Mouse (Mus musculus): ENCODE data around the gene Usp32.

The Usp32 gene

DNA sequence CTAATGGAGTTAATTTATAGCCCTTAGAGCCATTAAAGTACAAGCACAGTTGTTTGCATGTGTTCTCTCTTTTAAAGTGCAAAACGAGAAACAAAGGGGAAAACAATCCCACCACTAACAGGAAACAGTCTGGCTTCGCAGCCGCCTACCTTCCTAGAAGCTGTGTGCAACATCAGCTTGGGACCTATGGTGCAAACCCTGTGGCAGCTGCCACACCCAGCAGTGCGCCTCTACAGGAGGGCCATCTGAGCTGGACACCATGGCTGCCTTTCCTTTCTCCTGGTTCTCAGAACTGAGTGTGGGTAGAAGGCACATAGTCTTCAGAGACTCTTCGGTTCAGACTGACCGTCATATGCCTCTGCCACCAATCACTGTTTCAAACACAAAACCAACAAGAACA lies 154.5 kb downstream of the Usp32 start:
- no peak for DNase-seq (ENCODE audit: low read depth in 2 of 2, low spot score in 2 of 2)

DNA sequence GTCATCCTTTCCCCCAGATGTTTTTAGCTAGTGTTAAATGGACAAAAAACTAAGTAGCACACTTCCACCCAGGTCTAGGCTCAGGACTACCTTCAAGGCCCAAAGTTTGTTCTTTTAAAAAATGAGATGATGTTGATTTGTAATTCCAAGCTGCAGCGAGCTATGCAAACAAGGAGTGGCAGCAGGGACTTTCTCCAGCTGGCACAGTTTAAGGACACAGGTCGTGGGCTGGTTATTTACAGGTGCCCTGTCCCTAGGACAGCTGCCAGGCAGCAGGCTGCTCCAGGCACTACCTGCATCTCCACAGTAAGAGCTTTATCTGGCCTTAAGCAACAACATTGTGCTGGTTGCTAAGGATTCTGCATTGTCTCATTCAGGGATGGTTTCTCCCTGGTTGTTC lies 159.3 kb downstream of the Usp32 start:
- DNase-seq (ENCODE audit: low read depth in 2 of 2, low spot score in 2 of 2): no peak

DNA sequence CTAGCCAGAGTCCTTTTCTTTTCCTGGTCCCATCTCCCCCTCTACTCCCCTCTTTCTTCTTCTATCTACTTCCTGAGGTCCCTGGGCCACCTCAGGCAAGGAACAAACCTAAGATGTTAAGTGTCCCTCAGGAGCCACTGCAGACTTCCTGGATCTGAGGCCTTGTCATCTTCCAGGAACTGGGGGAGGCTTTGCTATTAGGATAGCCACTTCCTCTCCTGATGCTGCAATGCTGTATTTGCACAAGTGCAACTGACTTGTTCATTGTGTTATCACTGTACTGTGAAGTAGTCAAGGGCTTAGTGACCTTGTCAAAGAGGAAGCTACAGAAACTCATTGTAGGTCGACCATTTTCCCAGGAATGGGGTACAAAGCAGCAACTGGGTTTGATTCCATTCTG lies 160.6 kb downstream of the Usp32 start:
- DNase-seq (ENCODE audit: low read depth in 2 of 2, low spot score in 2 of 2): no peak

DNA sequence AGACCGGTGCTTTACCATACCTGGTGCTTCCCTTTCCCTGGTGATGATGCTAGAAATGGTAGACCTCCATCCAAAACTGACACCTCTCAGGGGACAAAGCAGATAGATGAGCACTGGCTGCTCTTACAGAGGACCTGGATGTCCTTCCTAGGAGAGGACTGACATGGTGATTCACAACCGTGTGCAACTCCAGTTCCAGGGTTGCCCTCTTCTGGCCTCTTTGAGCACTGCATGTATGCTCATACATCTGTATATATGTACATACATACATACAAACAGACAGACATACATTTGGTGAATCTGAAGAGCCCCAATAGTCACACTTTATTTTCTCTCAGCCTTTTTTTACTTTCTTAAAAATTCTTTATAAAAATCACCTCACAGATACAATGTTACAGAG lies 161.8 kb downstream of the Usp32 start:
- no peak for DNase-seq (ENCODE audit: low read depth in 2 of 2, low spot score in 2 of 2)

DNA sequence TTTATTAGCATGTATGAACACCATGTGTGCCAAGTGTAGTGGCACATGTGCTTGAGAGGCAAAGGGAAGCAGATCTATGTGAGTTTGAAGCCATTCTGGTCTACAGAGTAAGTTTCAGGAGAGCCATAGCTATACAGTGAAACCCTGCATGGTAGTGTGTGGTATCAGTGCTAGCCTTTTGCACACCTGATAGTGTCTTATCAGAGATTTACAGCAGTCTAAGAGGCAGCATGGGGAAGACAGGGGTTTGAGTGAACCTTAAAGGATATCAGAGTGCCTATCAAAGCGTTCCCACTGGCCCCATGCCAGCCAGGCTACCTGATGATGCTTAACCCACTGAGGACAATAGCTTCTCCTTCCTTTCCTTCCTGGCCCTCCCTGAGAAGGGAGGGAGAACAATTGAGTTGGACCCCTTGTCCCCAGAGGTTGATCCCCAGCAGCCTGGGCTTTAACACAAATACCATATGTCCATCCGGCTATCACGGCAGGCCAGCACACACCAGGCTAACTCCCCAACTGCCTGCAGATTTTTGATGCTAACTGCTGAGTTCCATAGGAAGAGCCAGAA lies 162.5 kb downstream of the Usp32 start:
- DNase-seq (ENCODE audit: low read depth in 2 of 2, low spot score in 2 of 2): no peak

DNA sequence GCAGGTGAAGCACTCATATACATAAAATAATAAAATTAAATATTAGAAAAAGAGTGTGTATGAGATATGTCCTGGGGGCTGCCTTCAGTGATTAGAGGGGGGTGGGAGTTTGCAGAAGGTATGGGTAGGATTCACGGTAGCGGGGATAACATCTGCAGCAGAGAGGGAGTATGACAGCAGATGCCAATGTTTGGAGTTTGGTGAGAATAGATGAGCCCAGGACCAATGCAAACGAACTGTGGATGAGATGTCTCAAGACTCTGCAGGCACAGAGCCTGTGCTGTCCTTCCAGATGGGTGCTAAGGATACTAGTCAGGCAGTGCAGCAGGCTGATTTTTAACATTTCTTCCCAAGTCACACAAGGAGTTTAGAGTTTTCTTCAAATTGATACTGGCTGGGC lies 163.3 kb downstream of the Usp32 start:
- no peak for DNase-seq (ENCODE audit: low read depth in 2 of 2, low spot score in 2 of 2)

DNA sequence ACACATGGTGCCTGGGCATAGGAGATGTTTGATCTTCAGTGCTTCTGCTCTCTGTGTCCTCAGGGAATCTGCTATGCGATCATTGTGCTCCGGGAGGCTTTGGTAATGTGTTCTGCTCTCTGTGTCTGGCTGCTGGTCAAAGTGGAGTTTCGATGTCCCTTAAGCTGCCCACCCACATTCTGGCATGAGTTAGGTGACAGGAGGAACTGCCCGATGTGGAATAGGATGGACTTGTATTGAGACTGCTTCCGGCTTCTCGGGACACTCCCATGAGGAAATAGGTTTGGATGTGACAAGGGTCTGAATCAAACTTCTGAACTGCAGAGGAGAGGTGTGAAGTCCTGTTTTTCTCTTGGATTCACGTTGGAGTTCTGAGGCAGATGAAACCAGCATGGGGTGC lies 165.4 kb downstream of the Usp32 start:
- DNase-seq (ENCODE audit: low read depth in 2 of 2, low spot score in 2 of 2): no peak

DNA sequence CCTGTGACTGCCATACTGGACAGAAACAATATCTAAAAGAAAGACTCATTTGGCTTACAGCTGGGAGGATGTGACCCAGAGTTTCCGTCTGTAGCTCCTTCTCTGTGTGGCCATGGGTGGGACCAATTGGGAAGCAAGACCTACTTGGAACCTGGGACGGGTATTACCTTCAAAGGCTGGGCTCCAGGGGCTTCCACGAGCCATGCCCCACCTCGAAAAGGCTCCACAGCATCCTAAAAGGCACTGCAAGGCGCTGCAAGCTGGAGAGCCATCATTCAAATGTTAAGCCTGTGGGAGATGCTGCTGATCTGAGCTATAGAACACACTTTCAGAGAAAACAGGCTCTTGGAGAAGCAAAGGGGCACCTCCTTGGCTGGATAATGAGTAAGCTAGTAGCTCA lies 166.3 kb downstream of the Usp32 start:
- DNase-seq (ENCODE audit: low read depth in 2 of 2, low spot score in 2 of 2): no peak

DNA sequence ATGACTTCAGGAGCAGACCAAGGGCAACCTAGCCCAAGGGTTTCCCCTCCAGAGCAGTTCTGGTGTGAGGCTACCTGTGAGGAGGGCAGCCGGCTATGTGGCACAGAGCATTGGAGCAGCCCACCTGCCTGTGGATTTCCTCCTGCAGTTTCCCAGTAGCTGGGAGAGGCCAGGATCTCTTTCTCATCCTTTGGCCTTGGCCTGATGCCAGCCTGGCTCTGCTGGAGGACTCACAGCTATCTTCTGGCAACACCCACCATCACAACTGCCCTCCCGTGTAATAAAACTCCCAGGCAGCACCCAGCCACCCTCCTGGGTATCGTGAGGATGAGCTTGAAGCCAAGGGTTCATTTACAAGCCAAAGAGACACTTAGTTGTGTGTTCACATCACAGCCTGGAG lies 167.9 kb downstream of the Usp32 start:
- DNase-seq (ENCODE audit: low read depth in 2 of 2, low spot score in 2 of 2): no peak

DNA sequence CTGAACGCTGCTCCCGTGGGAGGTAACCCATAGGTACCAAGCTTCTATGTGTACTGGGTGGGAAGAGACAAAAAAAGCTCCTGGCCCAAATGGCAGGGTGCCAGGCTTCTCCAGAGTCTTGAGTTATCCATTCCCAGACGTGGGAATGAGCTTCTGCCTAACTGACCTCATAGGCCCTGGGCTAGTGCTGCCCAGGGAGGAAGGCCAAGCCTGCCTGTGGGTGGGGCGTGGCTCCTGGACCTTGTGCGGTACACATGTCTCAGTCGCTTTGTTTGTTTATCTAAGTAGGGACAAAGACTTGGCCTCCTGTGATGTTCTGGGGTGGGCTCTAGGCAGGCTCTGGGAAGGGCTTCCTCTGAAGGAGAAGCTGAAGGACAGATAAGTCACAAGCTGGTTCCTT lies 171.2 kb downstream of the Usp32 start:
- no peak for DNase-seq (ENCODE audit: low read depth in 2 of 2, low spot score in 2 of 2)

DNA sequence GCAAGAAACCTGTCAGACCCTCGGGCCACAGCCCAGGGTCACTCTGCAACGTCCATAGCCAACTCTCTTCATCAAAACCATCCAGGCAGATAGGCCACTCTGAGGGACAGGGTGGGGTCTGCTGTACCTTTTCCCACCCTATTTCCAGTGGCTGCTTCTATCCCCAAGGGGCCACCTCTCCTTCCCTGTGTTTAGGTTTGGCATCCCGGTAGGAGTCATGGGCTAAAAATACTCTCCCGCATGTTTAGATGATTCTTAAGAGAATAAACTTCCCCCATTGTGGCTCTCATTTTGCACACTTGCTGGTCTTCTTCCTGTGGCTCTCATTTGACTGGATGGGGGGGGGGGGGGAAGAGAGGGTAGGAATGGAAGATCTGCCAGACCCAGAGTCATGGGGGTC lies 171.7 kb downstream of the Usp32 start:
- no peak for DNase-seq (ENCODE audit: low read depth in 2 of 2, low spot score in 2 of 2)

DNA sequence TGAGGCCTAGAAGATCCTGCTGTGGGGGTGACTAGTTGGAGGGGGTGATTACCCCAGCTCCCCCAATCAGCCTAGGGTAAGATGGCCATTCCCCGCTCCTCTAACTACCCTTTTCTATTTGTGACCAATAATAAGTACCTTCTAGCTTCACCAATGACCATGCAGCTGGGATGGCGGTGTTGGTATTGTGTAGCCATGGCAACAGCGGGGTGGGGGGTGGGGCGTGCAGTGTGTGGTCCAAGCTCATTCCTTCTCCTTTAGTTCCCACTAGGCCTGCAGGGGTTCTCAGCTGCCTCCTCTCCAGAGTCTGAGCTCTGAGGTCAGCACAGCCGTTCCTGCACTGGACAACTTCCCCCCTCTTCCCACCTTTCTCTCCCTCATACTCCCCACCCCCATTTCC lies 172.8 kb downstream of the Usp32 start:
- DNase-seq (ENCODE audit: low read depth in 2 of 2, low spot score in 2 of 2): no peak

DNA sequence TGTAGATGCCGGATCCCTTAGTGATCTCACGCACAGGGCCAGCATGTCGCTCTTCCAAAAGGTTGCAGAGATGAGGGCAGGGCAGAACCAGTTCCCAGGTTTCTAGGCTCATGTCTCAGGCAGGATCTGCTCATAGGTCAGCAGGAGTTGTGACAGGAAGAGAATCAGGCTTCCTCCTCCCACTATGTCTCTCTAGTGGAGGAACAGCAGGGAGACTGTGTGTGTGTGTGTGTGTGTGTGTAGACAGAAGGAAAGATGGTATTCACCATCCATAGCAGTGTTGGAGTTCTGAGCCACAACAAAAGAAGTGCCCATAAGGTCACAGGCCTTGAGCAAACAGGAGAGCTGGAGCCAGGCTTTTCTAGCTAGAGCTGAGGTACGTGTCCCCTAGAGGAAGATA lies 173.3 kb downstream of the Usp32 start:
- DNase-seq (ENCODE audit: low read depth in 2 of 2, low spot score in 2 of 2): no peak

DNA sequence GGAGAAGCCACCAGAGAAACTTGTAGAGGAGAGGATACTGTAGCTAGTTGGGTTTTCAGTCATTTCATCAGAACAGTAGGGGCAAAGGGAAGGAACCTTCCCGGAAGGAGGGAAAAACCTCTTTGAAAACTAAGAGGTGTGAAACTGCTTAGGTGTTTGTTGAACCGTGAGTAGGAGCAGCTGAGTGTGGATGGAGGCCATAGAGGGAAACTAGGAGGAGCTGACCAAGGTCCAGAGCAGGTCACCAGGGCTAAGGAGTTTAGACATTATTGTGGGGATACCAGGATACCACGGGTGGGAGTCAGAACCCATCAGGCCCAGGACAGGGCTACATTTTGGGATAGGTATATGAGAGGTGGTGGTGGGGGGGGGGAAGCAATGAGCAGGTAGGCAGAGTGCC lies 176.4 kb downstream of the Usp32 start:
- DNase-seq (ENCODE audit: low read depth in 2 of 2, low spot score in 2 of 2): no peak

DNA sequence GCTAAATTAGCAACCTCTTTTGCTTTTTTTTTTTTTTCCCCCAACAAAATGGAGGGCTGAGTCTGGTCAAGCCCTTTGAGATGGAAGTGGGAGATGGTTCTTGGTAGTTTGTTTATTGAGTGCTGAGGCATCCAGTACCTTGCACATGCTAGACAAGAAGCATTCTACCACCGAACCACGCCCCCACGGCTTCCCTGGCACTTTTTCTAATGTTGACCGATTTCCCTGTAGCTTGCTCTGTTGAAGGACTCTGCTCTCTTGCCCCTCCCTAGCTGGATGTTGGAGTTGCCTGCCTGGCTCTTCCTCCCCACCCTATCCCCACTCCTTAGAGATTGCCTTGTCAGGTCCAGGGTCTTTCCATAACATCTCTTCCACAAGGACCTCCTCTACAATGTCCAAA lies 177.4 kb downstream of the Usp32 start:
- DNase-seq (ENCODE audit: low read depth in 2 of 2, low spot score in 2 of 2): no peak

DNA sequence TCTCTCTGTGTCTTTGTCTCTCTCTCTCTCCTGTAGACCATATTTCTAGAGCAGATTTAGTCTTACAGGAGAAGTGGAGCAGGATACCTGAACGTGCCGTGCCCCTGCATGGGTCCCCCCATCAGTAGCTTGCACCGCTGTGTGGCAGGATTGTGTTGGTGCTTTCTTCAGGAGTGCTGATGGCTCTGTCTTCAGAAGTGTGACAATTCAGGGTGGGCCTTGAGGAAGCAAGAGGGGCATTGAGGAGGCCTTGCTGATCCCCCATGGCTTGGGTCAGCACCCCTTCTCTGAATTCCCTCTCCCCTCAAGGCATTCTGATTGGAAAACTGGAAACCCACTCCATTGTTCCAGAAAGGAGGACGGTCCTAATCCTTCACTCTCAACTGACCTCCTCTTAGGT lies 178.4 kb downstream of the Usp32 start:
- DNase-seq (ENCODE audit: low read depth in 2 of 2, low spot score in 2 of 2): no peak

DNA sequence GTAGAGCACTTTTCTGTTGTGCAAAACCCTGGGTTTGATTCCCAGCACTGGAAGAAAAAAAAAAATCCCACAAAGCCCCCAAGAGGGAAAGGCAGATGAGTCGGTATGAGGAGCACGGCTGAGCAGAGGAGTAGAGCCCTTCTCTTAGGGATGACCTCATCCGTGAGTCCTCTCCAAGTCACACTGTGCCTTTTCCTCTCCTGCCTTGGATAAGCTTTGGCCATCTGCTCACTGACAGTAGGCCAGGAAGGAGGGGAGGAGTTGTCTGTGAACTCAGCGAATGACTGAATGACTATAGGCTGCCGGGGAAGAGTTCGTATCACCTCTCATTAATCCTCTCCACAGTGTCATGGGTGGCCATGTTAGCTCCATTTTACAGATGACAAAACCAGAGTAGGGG lies 179.2 kb downstream of the Usp32 start:
- no peak for DNase-seq (ENCODE audit: low read depth in 2 of 2, low spot score in 2 of 2)

DNA sequence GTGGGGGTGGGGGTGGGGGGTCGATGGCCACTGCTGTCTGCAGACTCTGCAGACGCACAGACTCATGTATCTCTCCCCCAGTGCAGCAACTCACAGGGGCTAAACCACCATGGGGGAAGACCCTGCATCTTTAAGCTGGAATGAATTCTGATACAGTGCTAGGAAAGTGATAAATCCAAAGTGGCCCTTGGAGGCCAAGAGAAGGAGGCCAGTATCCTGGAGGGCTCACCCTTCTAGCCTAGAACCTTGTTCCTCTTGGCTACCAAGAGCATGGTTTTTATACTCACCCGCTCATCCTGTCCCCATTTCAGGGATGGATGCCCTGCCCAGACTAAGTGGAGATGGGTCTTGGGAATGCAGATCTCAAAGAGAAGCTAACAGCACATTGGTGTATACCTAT lies 179.7 kb downstream of the Usp32 start:
- DNase-seq (ENCODE audit: low read depth in 2 of 2, low spot score in 2 of 2): no peak

DNA sequence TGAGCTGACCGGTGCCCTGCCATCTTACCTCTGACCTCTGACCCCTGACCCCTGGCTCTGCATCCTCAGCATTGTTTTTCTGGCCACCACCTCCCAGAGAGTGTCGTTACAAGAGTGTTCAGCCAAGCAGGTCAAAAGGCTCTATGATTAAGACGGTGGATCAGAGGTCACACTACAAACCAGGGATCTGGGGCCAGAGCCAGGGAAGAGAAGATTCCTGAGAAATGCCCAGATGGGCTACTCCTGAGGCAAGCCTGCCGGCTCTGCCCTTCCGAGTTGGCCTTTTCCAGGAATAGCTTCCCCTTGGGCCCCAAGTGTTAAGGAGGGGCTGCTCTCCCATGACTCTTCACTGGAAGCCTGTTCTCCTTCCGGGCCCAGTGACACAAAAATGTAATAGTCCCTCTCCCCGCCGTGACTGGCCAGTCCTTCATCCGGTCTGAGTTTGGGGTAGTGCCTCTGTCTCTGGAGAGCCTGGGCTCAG lies 180.2 kb downstream of the Usp32 start:
- no peak for DNase-seq (ENCODE audit: low read depth in 2 of 2, low spot score in 2 of 2)

DNA sequence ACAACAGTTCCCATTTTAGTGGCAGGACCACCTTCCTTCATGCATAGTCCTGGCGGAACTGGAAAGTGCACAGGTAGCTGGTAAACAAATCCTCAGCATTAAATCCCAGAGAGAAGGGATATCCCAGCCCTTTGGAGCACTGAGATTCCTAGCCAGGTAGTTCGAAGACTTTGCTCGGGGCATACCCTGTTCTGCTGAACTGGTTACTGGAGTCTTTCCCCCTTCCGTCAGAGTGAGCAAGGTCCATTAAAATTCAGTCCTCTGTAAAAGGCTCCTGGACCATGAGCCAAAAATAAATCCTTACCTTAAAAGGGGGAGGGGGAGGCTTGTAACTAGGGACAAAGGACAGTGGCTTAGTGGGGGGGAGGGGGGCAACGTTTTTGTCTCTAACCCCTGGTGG lies 180.8 kb downstream of the Usp32 start:
- DNase-seq (ENCODE audit: low read depth in 2 of 2, low spot score in 2 of 2): no peak

DNA sequence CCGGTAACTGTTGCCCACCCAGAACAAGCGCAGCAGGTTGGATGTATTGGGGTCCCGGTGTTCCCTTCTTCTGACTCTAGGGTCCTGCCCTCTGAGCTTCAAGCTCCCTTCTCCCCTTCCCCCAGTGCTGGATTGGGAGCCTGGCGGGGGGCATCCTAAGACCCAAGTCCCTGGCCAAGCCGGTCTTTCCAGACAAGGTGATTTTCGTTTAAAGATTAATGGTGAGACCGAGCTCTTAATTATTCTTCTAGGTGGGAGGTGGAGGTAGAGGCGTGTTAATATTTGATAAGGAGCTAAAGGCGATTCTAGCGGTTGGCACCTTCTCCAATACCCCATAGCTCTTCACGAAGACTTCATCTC lies 181.7 kb downstream of the Usp32 start:
- no peak for DNase-seq (ENCODE audit: low read depth in 2 of 2, low spot score in 2 of 2)

DNA sequence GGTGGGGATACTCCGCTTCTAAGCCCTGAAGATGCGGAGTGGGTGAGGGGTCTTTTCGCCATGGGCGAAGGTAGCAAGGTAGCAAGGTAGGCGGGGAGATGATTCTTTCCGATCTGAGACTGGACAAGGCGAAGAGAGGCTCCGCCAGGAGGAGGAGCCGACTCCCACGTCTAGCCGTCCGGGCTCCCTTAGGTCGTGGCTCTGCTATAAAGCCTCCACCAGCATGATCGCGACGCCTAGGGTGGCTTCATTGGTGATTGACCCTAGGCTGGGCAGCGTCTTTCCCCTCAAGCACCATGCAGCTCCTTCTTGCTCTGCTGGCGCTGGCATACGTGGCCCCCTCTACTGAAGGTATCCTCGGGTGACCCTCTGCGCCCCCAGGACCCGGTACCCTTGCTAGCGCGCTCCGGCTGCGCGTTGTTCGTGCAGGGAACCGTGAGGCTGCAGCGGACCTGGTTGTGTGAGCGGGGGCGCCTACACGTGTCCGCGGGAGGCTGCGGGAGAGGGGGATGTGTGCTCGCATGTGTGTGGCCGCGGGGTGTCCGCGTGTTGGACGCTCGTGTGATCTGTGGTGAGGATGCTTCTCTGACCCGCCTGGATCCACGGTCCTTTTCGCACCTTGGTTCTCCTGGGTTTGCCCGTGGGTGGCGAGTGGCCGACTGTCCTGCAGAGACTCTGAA lies 182.2 kb downstream of the Usp32 start, which contains the start of gene Car4:
Gene Car4, plus strand, starts transcription at position 196 of the 680 bp plus-strand sequence.
- DNase-seq (ENCODE audit: low read depth in 2 of 2, low spot score in 2 of 2): no peak

DNA sequence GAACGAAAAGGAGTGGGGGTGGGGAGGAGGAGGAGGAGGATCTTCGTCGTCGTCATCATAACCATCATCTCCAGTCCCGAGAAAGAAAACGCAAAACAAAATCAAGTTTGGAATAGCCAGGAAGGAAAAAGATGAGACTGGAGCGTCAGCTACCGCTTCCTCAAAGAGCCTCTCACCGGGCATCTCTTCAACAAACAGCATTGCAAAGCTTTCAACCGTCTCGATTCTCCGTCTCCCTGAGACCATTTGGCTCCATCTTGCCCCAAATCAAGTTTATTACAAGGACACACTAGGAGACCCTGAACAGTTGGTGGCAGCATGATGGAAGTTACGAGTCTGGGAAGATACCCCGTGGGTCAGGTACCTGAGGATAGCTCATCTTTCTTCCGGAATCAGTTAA lies 182.8 kb downstream of the Usp32 start:
- no peak for DNase-seq (ENCODE audit: low read depth in 2 of 2, low spot score in 2 of 2)
